Mouse (Mus musculus) CH12.LX (cell line): ENCODE measurements around the gene Acoxl. TPM values are rescaled to one million over a fixed set of nuclear protein-coding genes. Genes with fewer than 3 reads are reported as not detected.

ENCODE experiments used
- DNase-seq: peaks from one replicate; pipeline ENCODE4 v3.0.0-alpha.2; 2013; ENCODE audit errors: extremely low read depth
- H3K27ac ChIP-seq: 2 replicates; pipeline ENCODE4 v1.5.1; 2012; ENCODE audit warnings: low read depth, mild to moderate bottlenecking, control low read depth, moderate library complexity; ENCODE audit not compliant: insufficient read depth
- H3K27me3 ChIP-seq: replicated peaks from 2 replicates; pipeline ENCODE3; 2012; ENCODE audit warnings: inconsistent platforms
- H3K36me3 ChIP-seq, 2 experiments: replicated peaks in 1 of 2; 2 replicates each; pipeline versions ENCODE3 to v1.6.1; 2012; ENCODE audit warnings: inconsistent platforms in 1 of 2, low read length in 1 of 2, mild to moderate bottlenecking in 1 of 2, mixed read lengths in 1 of 2, moderate library complexity in 1 of 2; ENCODE audit not compliant: control insufficient read depth in 1 of 2, insufficient read depth in 1 of 2
- H3K4me1 ChIP-seq, 2 experiments: 2 replicates each; pipeline ENCODE4 v1.6.1; 2012; ENCODE audit warnings: inconsistent platforms in 1 of 2, moderate library complexity in 1 of 2; ENCODE audit not compliant: insufficient read depth in 2 of 2, control insufficient read depth in 1 of 2
- H3K4me2 ChIP-seq: 2 replicates; pipeline ENCODE4 v1.6.1; 2012; ENCODE audit warnings: low read depth, mild to moderate bottlenecking, control low read depth; ENCODE audit not compliant: poor library complexity, insufficient read depth, severe bottlenecking
- H3K4me3 ChIP-seq, 3 experiments: fragments of 150-350 bp in 1 of 3; sonication (generic) in 1 of 3; replicated peaks in 1 of 3; 2 replicates each; pipeline versions ENCODE3 to v1.5.1; 2011 to 2012; ENCODE audit warnings: low read depth in 2 of 3, low read length in 2 of 3, mild to moderate bottlenecking in 2 of 3, moderate library complexity in 2 of 3, control low read depth in 1 of 3, improper control_type of control experiment in 1 of 3, inconsistent platforms in 1 of 3, mixed read lengths in 1 of 3; ENCODE audit not compliant: poor library complexity in 1 of 3
- H3K79me2 ChIP-seq: replicated peaks from 2 replicates; pipeline ENCODE4 v1.6.1; 2012; ENCODE audit warnings: mild to moderate bottlenecking, moderate library complexity; ENCODE audit not compliant: control insufficient read depth, poor library complexity, insufficient read depth, severe bottlenecking; ENCODE audit errors: extremely low read depth
- H3K9ac ChIP-seq: 2 replicates; pipeline ENCODE4 v1.6.1; 2012; ENCODE audit warnings: low read depth, mild to moderate bottlenecking, control low read depth, moderate library complexity; ENCODE audit not compliant: insufficient read depth
- H3K9me3 ChIP-seq: replicated peaks from 2 replicates; pipeline ENCODE3; 2012; ENCODE audit warnings: low read length, inconsistent platforms, mixed read lengths
- ELF1 ChIP-seq: IDR thresholded peaks from 2 replicates; pipeline ENCODE4 v1.6.1; 2014; ENCODE audit warnings: low read depth, mild to moderate bottlenecking, inconsistent platforms, low read length, improper control_type of control experiment
- EP300 ChIP-seq: IDR thresholded peaks from 2 replicates; pipeline ENCODE4 v1.6.1; 2011; ENCODE audit warnings: low read length, improper control_type of control experiment
- ETS1 ChIP-seq: conservative IDR thresholded peaks from 2 replicates; pipeline ENCODE4 v1.6.1; 2012; ENCODE audit warnings: low read depth, mild to moderate bottlenecking, inconsistent platforms, low read length, improper control_type of control experiment, moderate library complexity
- GABPA ChIP-seq: IDR thresholded peaks from 2 replicates; pipeline ENCODE4 v1.6.1; 2012; ENCODE audit warnings: low read depth, low read length, improper control_type of control experiment, inconsistent platforms; ENCODE audit not compliant: insufficient replicate concordance
- IRF4 ChIP-seq: IDR thresholded peaks from 2 replicates; pipeline ENCODE4 v1.6.1; 2014; ENCODE audit warnings: low read depth, mild to moderate bottlenecking, inconsistent platforms, low read length, improper control_type of control experiment
- JUND ChIP-seq: conservative IDR thresholded peaks from 2 replicates; pipeline ENCODE4 v1.6.1; 2011; ENCODE audit warnings: low read depth, low read length, improper control_type of control experiment
- KAT2A ChIP-seq: IDR thresholded peaks from 2 replicates; pipeline ENCODE4 v1.6.1; 2012; ENCODE audit warnings: low read length, improper control_type of control experiment, inconsistent platforms; ENCODE audit not compliant: insufficient replicate concordance
- MAFK ChIP-seq: IDR thresholded peaks from 2 replicates; pipeline ENCODE4 v1.6.1; 2011; ENCODE audit warnings: low read length, improper control_type of control experiment; ENCODE audit not compliant: insufficient replicate concordance
- MAX ChIP-seq: IDR thresholded peaks from 2 replicates; pipeline ENCODE4 v1.6.1; 2011; ENCODE audit warnings: low read length, improper control_type of control experiment
- MAZ ChIP-seq: IDR thresholded peaks from 2 replicates; pipeline ENCODE4 v1.6.1; 2012; ENCODE audit warnings: low read depth, mild to moderate bottlenecking, inconsistent platforms, low read length, improper control_type of control experiment, moderate library complexity
- NELFE ChIP-seq: IDR thresholded peaks from 2 replicates; pipeline ENCODE4 v1.6.1; 2011; ENCODE audit warnings: low read depth, low read length, improper control_type of control experiment
- NRF1 ChIP-seq: IDR thresholded peaks from 2 replicates; pipeline ENCODE4 v1.6.1; 2014; ENCODE audit warnings: low read depth, mild to moderate bottlenecking, inconsistent platforms, low read length, improper control_type of control experiment, moderate library complexity
- POLR2A ChIP-seq: IDR thresholded peaks from 2 replicates; pipeline ENCODE4 v1.6.1; 2011; ENCODE audit warnings: low read depth, mild to moderate bottlenecking, improper control_type of control experiment, low read length
- RAD21 ChIP-seq: IDR thresholded peaks from 2 replicates; pipeline ENCODE4 v1.6.1; 2011; ENCODE audit warnings: low read depth, mild to moderate bottlenecking, low read length, improper control_type of control experiment, moderate library complexity
- TBP ChIP-seq: conservative IDR thresholded peaks from 2 replicates; pipeline ENCODE4 v1.6.1; 2011; ENCODE audit warnings: low read depth, low read length, improper control_type of control experiment
- TCF12 ChIP-seq: IDR thresholded peaks from 2 replicates; pipeline ENCODE4 v1.6.1; 2014; ENCODE audit warnings: low read depth, mild to moderate bottlenecking, inconsistent platforms, low read length, improper control_type of control experiment
- UBTF ChIP-seq: IDR thresholded peaks from 2 replicates; pipeline ENCODE4 v1.6.1; 2012; ENCODE audit warnings: low read depth, mild to moderate bottlenecking, inconsistent platforms, low read length, improper control_type of control experiment, moderate library complexity
- USF1 ChIP-seq: IDR thresholded peaks from 2 replicates; pipeline ENCODE4 v1.6.1; 2014; ENCODE audit warnings: low read depth, mild to moderate bottlenecking, inconsistent platforms, low read length, improper control_type of control experiment
- ZKSCAN1 ChIP-seq: IDR thresholded peaks from 2 replicates; pipeline ENCODE4 v1.6.1; 2012; ENCODE audit warnings: low read depth, inconsistent platforms, low read length, improper control_type of control experiment, borderline replicate concordance
- ZMIZ1 ChIP-seq: IDR thresholded peaks from 2 replicates; pipeline ENCODE4 v1.6.1; 2012; ENCODE audit warnings: low read depth, mild to moderate bottlenecking, inconsistent platforms, low read length, improper control_type of control experiment
- dilution Hi-C: fragments of 300-500 bp; cut with MboI; formaldehyde crosslinking; loops from 2 replicates; pipeline ENCODE4 v1.14.3; 2020; ENCODE audit warnings: low sequenced_read_pairs; ENCODE audit not compliant: extremely low pct_unique_long_range_greater_than_20kb, extremely low pct_ligation_motif_present
- in situ Hi-C: fragments of 300-500 bp; cut with MboI; formaldehyde crosslinking; loops from 3 replicates; pipeline ENCODE4 v1.14.3; 2019; ENCODE audit warnings: low sequenced_read_pairs, low pct_ligation_motif_present, low pct_unique_long_range_greater_than_20kb, mixed read lengths
- polyA plus RNA-seq: library from polyadenylated mRNA; unstranded; fragments of >175 nt; gene quantifications from 2 replicates; pipeline ENCODE4 v1.2.1, GENCODE M21; 2012; ENCODE audit warnings: low read depth; ENCODE audit not compliant: insufficient read length
- total RNA-seq, 2 experiments: library from RNA; depleted of rRNA; stranded (reverse); fragments of 300-350 nt in 1 of 2; fragments of >200 nt in 1 of 2; gene quantifications; 2 replicates each; pipeline ENCODE4 v1.2.3; 2012 to 2014

The Acoxl gene
- total and polyA plus RNA-seq, 3 experiments, result 0.25 to 0.43 TPM; not detected in 1

DNA sequence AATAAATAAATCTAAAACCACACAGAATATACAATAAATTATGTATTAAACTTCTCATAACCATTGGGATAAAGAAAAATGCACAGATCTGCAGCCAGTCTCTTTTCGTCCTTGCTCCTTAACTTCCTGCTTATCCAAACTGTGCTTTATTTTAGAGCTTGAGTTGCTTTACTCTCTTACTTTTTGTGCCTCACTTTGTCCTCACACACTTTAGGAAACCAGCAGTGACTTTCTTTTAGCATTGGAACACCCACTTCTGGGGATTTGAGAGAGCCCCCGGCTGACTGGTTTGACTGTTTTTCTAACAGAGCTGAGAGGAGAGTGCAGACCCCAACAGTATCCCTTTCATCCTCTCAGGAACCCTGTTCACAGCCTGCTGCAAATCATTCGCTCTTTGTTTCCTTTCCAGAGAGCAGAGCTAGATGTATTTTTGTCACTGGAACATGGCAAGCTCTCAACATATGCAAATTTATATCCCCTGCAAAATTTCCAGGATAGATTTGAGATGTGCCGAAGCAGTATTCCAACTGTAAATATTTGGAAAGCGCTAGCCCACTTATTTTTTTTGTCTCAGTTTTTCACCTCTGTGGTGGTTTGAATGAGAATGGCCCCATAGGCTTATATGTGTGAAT lies 199.7 kb downstream of the Acoxl start:
- in situ Hi-C loops, result no loop called here
- Histone ChIP-seq H3K27ac (no peak overlapping the region), H3K79me2 (no peaks in the 10 kb centered on the region), H3K9me3 (peaks cover 5% of the 10 kb centered on the region), H3K27me3 (no peaks in the 10 kb centered on the region), H3K36me3 (no peaks in the 10 kb centered on the region), H3K4me3 (no peak overlapping the region), H3K9ac (no peak overlapping the region), H3K4me1 (0 out of 4 replicates have a peak, but pooled peaks cover 0 to 3% of the 10 kb centered on the region in 2 experiments), H3K4me2 (no peak overlapping the region)
- no peak for TF ChIP-seq TCF12
- TF ChIP-seq NELFE, result no peak
- no peak for TF ChIP-seq MAX
- no peak for TF ChIP-seq ZKSCAN1
- TF ChIP-seq GABPA, result no peak
- TF ChIP-seq TBP, result no peak
- TF ChIP-seq EP300, result no peak
- TF ChIP-seq NRF1, result no peak
- no peak for TF ChIP-seq JUND
- TF ChIP-seq MAZ, result no peak
- TF ChIP-seq ETS1, result no peak
- TF ChIP-seq KAT2A, result no peak
- no peak for TF ChIP-seq UBTF
- no peak for TF ChIP-seq RAD21
- DNase-seq, result no peak
- dilution Hi-C loops, result no loop called here

DNA sequence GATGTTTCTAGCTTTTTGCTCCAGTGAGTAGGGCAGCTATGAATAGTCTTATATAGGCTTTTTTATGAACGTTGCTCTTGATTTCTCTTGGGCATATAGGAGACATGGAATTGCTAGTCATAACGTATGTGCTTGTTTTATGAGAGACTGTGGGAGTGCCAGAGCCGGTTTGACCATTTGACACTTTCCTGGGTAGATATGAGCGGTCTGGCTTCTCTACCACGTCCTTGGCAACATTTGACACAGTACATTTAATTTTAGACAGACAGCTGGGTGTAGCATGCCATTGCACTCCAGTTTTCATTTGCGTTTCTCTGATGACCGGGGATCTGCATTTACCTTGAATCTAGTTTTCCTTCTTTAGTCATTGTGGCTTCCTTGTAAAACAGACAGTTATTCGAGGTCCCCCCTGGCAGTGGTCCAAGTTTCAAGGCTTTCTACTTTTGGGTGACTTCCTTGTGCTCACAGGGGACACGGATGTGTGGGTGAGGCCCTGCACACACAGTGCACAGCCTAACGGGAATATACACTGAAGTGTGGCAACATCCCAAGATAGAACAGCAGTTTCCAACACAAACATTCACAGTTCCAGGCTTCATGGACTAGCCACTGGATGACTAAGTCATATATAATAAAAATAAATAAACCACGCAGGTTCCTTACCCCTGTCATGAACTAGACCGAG lies 202.5 kb downstream of the Acoxl start:
- dilution Hi-C loops, result no loop called here

More for the DNA sequence above, 202.5 kb downstream of the Acoxl start:
- H3K9ac ChIP-seq, result no peak overlapping the region
- no peaks in the 10 kb centered on the region for H3K36me3 ChIP-seq
- no peaks in the 10 kb centered on the region for H3K27me3 ChIP-seq
- no peak overlapping the region for H3K4me3 ChIP-seq
- H3K9me3 ChIP-seq, result peaks cover 5% of the 10 kb centered on the region
- no peak for DNase-seq
- no peak overlapping the region for H3K4me2 ChIP-seq
- no peak overlapping the region for H3K27ac ChIP-seq
- peaks cover 0 to 5% of the 10 kb centered on the region in 2 experiments; a peak in 1 of 4 replicates for H3K4me1 ChIP-seq
- in situ Hi-C loops, result no loop called here
- TF ChIP-seq POLR2A (no peak), ELF1 (no peak), IRF4 (no peak), USF1 (no peak), KAT2A (no peak), ZMIZ1 (no peak), MAFK (no peak)
- TF ChIP-seq, all 38 proteins: peak for 0
- H3K79me2 ChIP-seq, result no peaks in the 10 kb centered on the region
